Mouse (Mus musculus) lung, postnatal 0 days (tissue): ENCODE results near the gene Apoc1. TPM values are rescaled to one million over a fixed set of nuclear protein-coding genes. Genes with fewer than 3 reads are reported as not detected.
A peak's percentile ranks its signal among the peaks of the same experiment; 100 is the strongest.

Source experiments
- ATAC-seq: fragments of 200-750 bp; cut with Nextera tagmentation; 2 replicates; pipeline ENCODE4 v1.8.0; 2017; ENCODE audit warnings: moderate library complexity
- DNase-seq: peaks from one replicate; pipeline ENCODE4 v3.0.0-alpha.2; 2016; ENCODE audit warnings: low spot score
- H3K27ac ChIP-seq: fragments of 300-500 bp; sonication (generic); 2 replicates; pipeline ENCODE4 v1.5.1; 2014; ENCODE audit warnings: antibody characterized with exemption, mild to moderate bottlenecking, low read length, mixed read lengths
- H3K27me3 ChIP-seq: fragments of 300-500 bp; sonication (generic); replicated peaks from 2 replicates; pipeline ENCODE4 v1.6.1; 2014; ENCODE audit warnings: low read length, mixed read lengths; ENCODE audit not compliant: insufficient read depth
- H3K36me3 ChIP-seq: fragments of 300-500 bp; sonication (generic); 2 replicates; pipeline ENCODE4 v1.6.1; 2014; ENCODE audit warnings: low read length, mixed read lengths; ENCODE audit not compliant: insufficient read depth
- H3K4me1 ChIP-seq: fragments of 300-500 bp; sonication (generic); 2 replicates; pipeline ENCODE4 v1.6.1; 2014; ENCODE audit warnings: antibody characterized with exemption, low read depth, low read length, mixed read lengths; ENCODE audit not compliant: insufficient read depth
- H3K4me2 ChIP-seq: fragments of 300-500 bp; sonication (generic); replicated peaks from 2 replicates; pipeline ENCODE4 v1.6.1; 2014; ENCODE audit warnings: low read depth, mild to moderate bottlenecking, low read length, moderate library complexity, mixed read lengths
- H3K4me3 ChIP-seq: fragments of 300-500 bp; sonication (generic); 2 replicates; pipeline ENCODE4 v1.5.1; 2014; ENCODE audit warnings: low read depth, low read length
- H3K9ac ChIP-seq: fragments of 300-500 bp; sonication (generic); replicated peaks from 2 replicates; pipeline ENCODE4 v1.6.1; 2014; ENCODE audit warnings: low read depth, mild to moderate bottlenecking
- H3K9me3 ChIP-seq: fragments of 300-500 bp; sonication (generic); 2 replicates; pipeline ENCODE4 v1.6.1; 2016; ENCODE audit warnings: low read length, mixed read lengths
- CTCF ChIP-seq: IDR thresholded peaks from 2 replicates; pipeline ENCODE4 v1.5.1; 2016; ENCODE audit warnings: antibody characterized with exemption, mild to moderate bottlenecking
- EP300 ChIP-seq: IDR thresholded peaks from 2 replicates; pipeline ENCODE4 v1.6.1; 2016; ENCODE audit warnings: antibody characterized with exemption, mild to moderate bottlenecking, control low read depth
- whole genome bisulfite sequencing: fragments of 180-500 bp; shearing (Covaris S2); extraction: QIAGEN DNeasy Blood & Tissue Kit; methylation state at CpG from one replicate; pipeline ENCODE4 v1.1.7; 2014; 5-methylcytosine and 5-hydroxymethylcytosine counted together
- polyA plus RNA-seq: library from polyadenylated mRNA; unstranded; fragments of >200 nt; fragmentation: Nextera tagmentation; extraction: Ambion mirVana; gene quantifications from 2 replicates; pipeline ENCODE4 v1.2.1, GENCODE M21; 2015

Apoc1 gene
- polyA plus RNA-seq, 1 experiment from 2014 or later: 63.8 TPM

- Histone ChIP-seq H3K9me3 (no peaks in the 10 kb centered on the region), H3K4me1 (no peaks in the 10 kb centered on the region), H3K4me2 (no peak overlapping the region), H3K9ac (no peak overlapping the region), H3K27me3 (no peaks in the 10 kb centered on the region), H3K36me3 (peaks cover 37% of the 10 kb centered on the region; the same call in 1 of the 2 replicates), H3K4me3 (no peak overlapping the region), H3K27ac (no peak overlapping the region)
- TF ChIP-seq CTCF (no peak), EP300 (no peak)
- WGBS: 82% methylated on average over 10 of the region's 10 CpGs
- DNase-seq (no peak), ATAC-seq (no peak)
These were observed 41.8 kb upstream of the Apoc1 start for GRCm38 (mm10) chr7:19734178-19734666.

- Histone ChIP-seq H3K9ac (no peak overlapping the region), H3K27ac (no peak overlapping the region), H3K27me3 (no peaks in the 10 kb centered on the region), H3K4me1 (no peaks in the 10 kb centered on the region), H3K4me2 (no peak overlapping the region), H3K36me3 (peaks cover 27% of the 10 kb centered on the region; the same call in 1 of the 2 replicates), H3K9me3 (no peaks in the 10 kb centered on the region), H3K4me3 (no peak overlapping the region)
- TF ChIP-seq EP300: no peak
- no peak for TF ChIP-seq CTCF
- 87% methylated on average over 4 of the region's 4 CpGs for WGBS
- ATAC-seq (no peak), DNase-seq (no peak)
These were observed 34.1 kb upstream of the Apoc1 start for GRCm38 (mm10) chr7:19726541-19726940.

- H3K9me3 ChIP-seq: no peaks in the 10 kb centered on the region
- H3K4me2 ChIP-seq: no peak overlapping the region
- H3K4me3 ChIP-seq: no peak overlapping the region
- H3K9ac ChIP-seq: no peak overlapping the region
- H3K4me1 ChIP-seq: no peaks in the 10 kb centered on the region
- H3K27ac ChIP-seq: no peak overlapping the region
- peak; percentile 72 for ATAC-seq
- H3K36me3 ChIP-seq: peaks cover 28% of the 10 kb centered on the region; the same call in 1 of the 2 replicates
- H3K27me3 ChIP-seq: no peaks in the 10 kb centered on the region
- TF ChIP-seq CTCF (no peak), EP300 (no peak)
- peak; percentile 73 for DNase-seq
- WGBS: 76% methylated on average over 12 of the region's 12 CpGs
These were observed 31.7 kb upstream of the Apoc1 start for GRCm38 (mm10) chr7:19724167-19724566.

- ATAC-seq (peak; percentile 57), DNase-seq (peak; percentile 66)
- Histone ChIP-seq H3K4me2 (no peak overlapping the region), H3K27me3 (no peaks in the 10 kb centered on the region), H3K36me3 (peaks cover 19% of the 10 kb centered on the region; the same call in 1 of the 2 replicates), H3K4me3 (no peak overlapping the region), H3K4me1 (no peaks in the 10 kb centered on the region), H3K27ac (no peak overlapping the region), H3K9me3 (no peaks in the 10 kb centered on the region), H3K9ac (no peak overlapping the region)
- 63% methylated on average over 6 of the region's 6 CpGs for WGBS
- no peak for TF ChIP-seq CTCF
- peak; percentile 78; the same call in 1 of the 2 replicates for TF ChIP-seq EP300
These were observed 30.3 kb upstream of the Apoc1 start for GRCm38 (mm10) chr7:19722754-19723195.

GRCm38 (mm10) chr7:19719200-19719599 is 26.7 kb upstream of the Apoc1 start:
- no peaks in the 10 kb centered on the region for H3K4me1 ChIP-seq
- 93% methylated on average over 4 of the region's 4 CpGs for WGBS
- no peak overlapping the region for H3K4me3 ChIP-seq
- 0 out of 2 replicates have a peak, but pooled peaks cover 8% of the 10 kb centered on the region for H3K36me3 ChIP-seq
- H3K27me3 ChIP-seq: no peaks in the 10 kb centered on the region
- no peak for ATAC-seq
- TF ChIP-seq CTCF: no peak
- no peak for TF ChIP-seq EP300
- no peak overlapping the region for H3K27ac ChIP-seq
- no peak overlapping the region for H3K4me2 ChIP-seq
- DNase-seq: no peak
- no peaks in the 10 kb centered on the region for H3K9me3 ChIP-seq
- no peak overlapping the region for H3K9ac ChIP-seq

- Histone ChIP-seq H3K9me3 (no peaks in the 10 kb centered on the region), H3K4me1 (no peaks in the 10 kb centered on the region)
- WGBS: 89% methylated on average over 5 of the region's 5 CpGs
These were observed 26.0 kb upstream of the Apoc1 start for GRCm38 (mm10) chr7:19718297-19718952.

More at GRCm38 (mm10) chr7:19718297-19718952, 26.0 kb upstream of the Apoc1 start:
- Histone ChIP-seq H3K27me3 (no peaks in the 10 kb centered on the region), H3K4me3 (no peak overlapping the region), H3K36me3 (0 out of 2 replicates have a peak, but pooled peaks cover 8% of the 10 kb centered on the region), H3K9ac (no peak overlapping the region), H3K4me2 (no peak overlapping the region), H3K27ac (no peak overlapping the region)
- no peak for DNase-seq
- no peak for ATAC-seq
- no peak for TF ChIP-seq CTCF
- no peak for TF ChIP-seq EP300
